ENCODE assay signal across 8 mouse cellular contexts in genomic region chr5:33495900-33496529, GRCm38 (mm10).
DNase-seq lines count a peak whose midpoint lies in the region; ATAC-seq lines count a peak whose summit lies in the region.

No protein-coding gene starts in this region.

- WGBS in hindbrain, embryonic 16.5 days = 14% methylated on average over 6 of the region's 6 CpGs

- no peak overlapping the region for H3K27ac ChIP-seq in hindbrain, embryonic 16.5 days (ENCODE audit: low read depth, low read length)

- H3K36me3 ChIP-seq in hindbrain, embryonic 16.5 days (ENCODE audit: control insufficient read depth, insufficient read depth, low read length) = no peaks in the 10 kb centered on the region

- peak; percentile 71 for DNase-seq in WW6 (ENCODE audit: low read depth, low spot score)
- DNase-seq in cerebellum, postnatal 14 days = peak; percentile 93 to 97
- DNase-seq in frontal cortex, postnatal 25 days (ENCODE audit: low spot score in 2 of 2) = peak; percentile 62 to 70
- DNase-seq in left cerebral cortex, adult 8-10 months (ENCODE audit: low spot score in 2 of 2) = peak; percentile 58 to 69
- peak; percentile 91 for DNase-seq in mesoderm, embryonic 11.5 days (ENCODE audit: low read depth, low spot score)
- peak; percentile 42 for DNase-seq in skeletal muscle tissue, adult 2 months (ENCODE audit: low read depth, low spot score)

- no peaks in the 10 kb centered on the region for H3K9me3 ChIP-seq in hindbrain, embryonic 16.5 days (ENCODE audit: control insufficient read depth, low read length)

- H3K9ac ChIP-seq in hindbrain, embryonic 16.5 days (ENCODE audit: low read depth, low read length) = no peak overlapping the region

- peaks cover 7% of the 10 kb centered on the region for H3K27me3 ChIP-seq in hindbrain, embryonic 16.5 days (replicated peaks; ENCODE audit: control insufficient read depth, insufficient read depth, low read length)

- H3K4me3 ChIP-seq in hindbrain, embryonic 16.5 days (ENCODE audit: low read length) = no peak overlapping the region

- ATAC-seq in hindbrain, embryonic 16.5 days = peak; percentile 88
- ATAC-seq in inflammation-experienced regulatory T-cells, adult 6 months = no peak

- H3K4me1 ChIP-seq in hindbrain, embryonic 16.5 days (ENCODE audit: control insufficient read depth, insufficient read depth, low read depth, low read length) = peaks cover 6% of the 10 kb centered on the region

- no peak overlapping the region for H3K4me2 ChIP-seq in hindbrain, embryonic 16.5 days (ENCODE audit: low read length)

Comparison
In these comparisons a context has a peak if more than half of its experiments do, and no peak if none do; other contexts are left out.
1. DNase-seq: peak in every context shown above with its lines; median percentile 95 in cerebellum, postnatal 14 days; 91 in mesoderm, embryonic 11.5 days; 71 in WW6; 66 in frontal cortex, postnatal 25 days; 64 in left cerebral cortex, adult 8-10 months; 42 in skeletal muscle tissue, adult 2 months.